Mouse (Mus musculus): ENCODE measurements at regions not wholly inside any gene's neighbourhood (a gene's known extent, or its start where the extent isn't known, plus 50 kb on each side); places are given as distances from the start of the nearest gene placed in this dataset.

- Histone ChIP-seq H3K36me3 (replicated peaks; ENCODE audit: control insufficient read depth, insufficient read depth, low read depth) (no peaks in the 10 kb centered on the region), H3K27me3 (ENCODE audit: control insufficient read depth, insufficient read depth, low read length) (peaks cover 82% of the 10 kb centered on the region), H3K27ac (no peak overlapping the region), H3K4me1 (replicated peaks; ENCODE audit: control insufficient read depth in 2 of 2, insufficient read depth in 2 of 2, low read length in 1 of 2) (no peaks in the 10 kb centered on the region), H3K4me2 (ENCODE audit: low read depth) (no peak overlapping the region), H3K4me3 (ENCODE audit: insufficient read depth in 1 of 2, low read depth in 2 of 2, low read length in 2 of 2) (no peak overlapping the region), H3K9ac (replicated peaks) (no peak overlapping the region), H3K9me3 (ENCODE audit: control insufficient read depth, low read length) (no peaks in the 10 kb centered on the region)
- DNase-seq (ENCODE audit: low read depth in 3 of 3, low spot score in 3 of 3) = no peak
- TF ChIP-seq CTCF (IDR thresholded peaks at IDR 0.05; ENCODE audit: low read depth) (no peak), EP300 (IDR thresholded peaks at IDR 0.05; ENCODE audit: low read depth) (no peak)
- no peak for ATAC-seq (ENCODE audit: insufficient read depth)
- WGBS (ENCODE audit: insufficient replicate concordance) = under 1% methylated on average over 3 of the region's 3 CpGs
These were observed 248.0 kb upstream of the Nfe2l3 start for GRCm38 (mm10) chr6:51184500-51184899.

- Histone ChIP-seq H3K9ac (replicated peaks) (no peak overlapping the region), H3K27me3 (ENCODE audit: control insufficient read depth, insufficient read depth, low read length) (peaks cover 75% of the 10 kb centered on the region), H3K27ac (no peak overlapping the region), H3K4me1 (replicated peaks; ENCODE audit: control insufficient read depth in 2 of 2, insufficient read depth in 2 of 2, low read length in 1 of 2) (no peaks in the 10 kb centered on the region), H3K4me2 (ENCODE audit: low read depth) (no peak overlapping the region), H3K9me3 (ENCODE audit: control insufficient read depth, low read length) (no peaks in the 10 kb centered on the region), H3K36me3 (replicated peaks; ENCODE audit: control insufficient read depth, insufficient read depth, low read depth) (no peaks in the 10 kb centered on the region), H3K4me3 (ENCODE audit: insufficient read depth in 1 of 2, low read depth in 2 of 2, low read length in 2 of 2) (no peak overlapping the region)
- TF ChIP-seq EP300 (IDR thresholded peaks at IDR 0.05; ENCODE audit: low read depth) (no peak), CTCF (IDR thresholded peaks at IDR 0.05; ENCODE audit: low read depth) (no peak)
- DNase-seq (ENCODE audit: low read depth in 3 of 3, low spot score in 3 of 3) (no peak), ATAC-seq (ENCODE audit: insufficient read depth) (no peak)
- 25% methylated on average over 6 of the region's 6 CpGs for WGBS (ENCODE audit: insufficient replicate concordance)
These were observed 247.3 kb upstream of the Nfe2l3 start for GRCm38 (mm10) chr6:51185201-51185600.

- no peak overlapping the region for H3K4me2 ChIP-seq (ENCODE audit: low read depth)
- no peak overlapping the region for H3K27ac ChIP-seq
- DNase-seq (ENCODE audit: low read depth in 3 of 3, low spot score in 3 of 3) = no peak
- H3K4me3 ChIP-seq (ENCODE audit: insufficient read depth in 1 of 2, low read depth in 2 of 2, low read length in 2 of 2) = no peak overlapping the region
- H3K4me1 ChIP-seq (replicated peaks; ENCODE audit: control insufficient read depth in 2 of 2, insufficient read depth in 2 of 2, low read length in 1 of 2) = peaks cover 0 to 4% of the 10 kb centered on the region in 2 experiments; a peak in 1 of 4 replicates
- H3K36me3 ChIP-seq (replicated peaks; ENCODE audit: control insufficient read depth, insufficient read depth, low read depth) = no peaks in the 10 kb centered on the region
- 61% methylated on average over 3 of the region's 3 CpGs for WGBS (ENCODE audit: insufficient replicate concordance)
- TF ChIP-seq CTCF (IDR thresholded peaks at IDR 0.05; ENCODE audit: low read depth) (no peak), EP300 (IDR thresholded peaks at IDR 0.05; ENCODE audit: low read depth) (no peak)
- H3K9me3 ChIP-seq (ENCODE audit: control insufficient read depth, low read length) = no peaks in the 10 kb centered on the region
- H3K27me3 ChIP-seq (ENCODE audit: control insufficient read depth, insufficient read depth, low read length) = peaks cover 39% of the 10 kb centered on the region
- no peak overlapping the region for H3K9ac ChIP-seq (replicated peaks)
- ATAC-seq (ENCODE audit: insufficient read depth) = no peak
These were observed 243.3 kb upstream of the Nfe2l3 start for GRCm38 (mm10) chr6:51189173-51189572.

- Histone ChIP-seq H3K4me3 (ENCODE audit: insufficient read depth in 1 of 2, low read depth in 2 of 2, low read length in 2 of 2) (no peak overlapping the region), H3K27ac (no peak overlapping the region), H3K9me3 (ENCODE audit: control insufficient read depth, low read length) (no peaks in the 10 kb centered on the region), H3K36me3 (replicated peaks; ENCODE audit: control insufficient read depth, insufficient read depth, low read depth) (no peaks in the 10 kb centered on the region), H3K4me1 (replicated peaks; ENCODE audit: control insufficient read depth in 2 of 2, insufficient read depth in 2 of 2, low read length in 1 of 2) (peaks cover 0 to 4% of the 10 kb centered on the region in 2 experiments; a peak in 1 of 4 replicates), H3K27me3 (ENCODE audit: control insufficient read depth, insufficient read depth, low read length) (peaks cover 10% of the 10 kb centered on the region), H3K9ac (replicated peaks) (no peak overlapping the region), H3K4me2 (ENCODE audit: low read depth) (no peak overlapping the region)
- TF ChIP-seq EP300 (IDR thresholded peaks at IDR 0.05; ENCODE audit: low read depth) (no peak), CTCF (IDR thresholded peaks at IDR 0.05; ENCODE audit: low read depth) (no peak)
- DNase-seq (ENCODE audit: low read depth in 3 of 3, low spot score in 3 of 3) (no peak), ATAC-seq (ENCODE audit: insufficient read depth) (no peak)
- 31% methylated on average over 8 of the region's 8 CpGs for WGBS (ENCODE audit: insufficient replicate concordance)
These were observed 239.6 kb upstream of the Nfe2l3 start for GRCm38 (mm10) chr6:51192826-51193225.

GRCm38 (mm10) chr6:51193356-51193755, 239.1 kb upstream of the Nfe2l3 start:
- Histone ChIP-seq H3K9me3 (ENCODE audit: control insufficient read depth, low read length) (no peaks in the 10 kb centered on the region), H3K36me3 (replicated peaks; ENCODE audit: control insufficient read depth, insufficient read depth, low read depth) (no peaks in the 10 kb centered on the region), H3K4me1 (replicated peaks; ENCODE audit: control insufficient read depth in 2 of 2, insufficient read depth in 2 of 2, low read length in 1 of 2) (peaks cover 0 to 4% of the 10 kb centered on the region in 2 experiments; a peak in 1 of 4 replicates), H3K27ac (no peak overlapping the region), H3K4me3 (ENCODE audit: insufficient read depth in 1 of 2, low read depth in 2 of 2, low read length in 2 of 2) (no peak overlapping the region), H3K4me2 (ENCODE audit: low read depth) (no peak overlapping the region), H3K27me3 (ENCODE audit: control insufficient read depth, insufficient read depth, low read length) (peaks cover 9% of the 10 kb centered on the region), H3K9ac (replicated peaks) (no peak overlapping the region)
- 18% methylated on average over 12 of the region's 12 CpGs for WGBS (ENCODE audit: insufficient replicate concordance)
- ATAC-seq (ENCODE audit: insufficient read depth) (no peak), DNase-seq (ENCODE audit: low read depth in 3 of 3, low spot score in 3 of 3) (no peak)
- TF ChIP-seq EP300 (IDR thresholded peaks at IDR 0.05; ENCODE audit: low read depth) (no peak), CTCF (IDR thresholded peaks at IDR 0.05; ENCODE audit: low read depth) (no peak)

Data from liver, embryonic 14.5 days (tissue).